Mouse (Mus musculus) induced T-regulatory cell, adult 2 months (primary cell): Measurements from ENCODE around the gene Prkar2b.

Experiments
- DNase-seq: peaks from one replicate; pipeline ENCODE4 v3.0.0-alpha.2; 2012; ENCODE audit warnings: low read depth

The Prkar2b gene

GRCm38 (mm10) chr12:32060247-32061089, 628 bp downstream of the Prkar2b start:
- no peak for DNase-seq

DNA sequence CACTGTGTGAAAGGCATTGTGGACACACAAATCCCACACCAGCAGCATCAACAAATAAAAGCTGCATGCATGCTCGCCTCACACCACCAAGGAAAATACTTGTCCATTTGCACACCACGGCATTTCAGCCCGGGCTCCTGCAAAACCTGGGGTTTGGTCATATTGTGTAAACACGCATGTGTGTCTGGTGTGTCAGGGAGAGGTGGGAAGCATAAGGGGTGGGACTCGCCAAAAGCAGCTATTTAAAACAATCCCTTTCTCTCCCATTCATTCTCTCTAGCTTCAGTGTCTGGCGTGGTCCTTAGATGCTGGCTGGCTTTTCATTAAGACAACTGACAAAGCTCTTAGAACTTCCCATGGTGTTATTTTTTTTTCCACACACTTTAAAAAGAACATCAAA, 1.4 kb downstream of the Prkar2b start:
- DNase-seq, result peak; percentile 12

DNA sequence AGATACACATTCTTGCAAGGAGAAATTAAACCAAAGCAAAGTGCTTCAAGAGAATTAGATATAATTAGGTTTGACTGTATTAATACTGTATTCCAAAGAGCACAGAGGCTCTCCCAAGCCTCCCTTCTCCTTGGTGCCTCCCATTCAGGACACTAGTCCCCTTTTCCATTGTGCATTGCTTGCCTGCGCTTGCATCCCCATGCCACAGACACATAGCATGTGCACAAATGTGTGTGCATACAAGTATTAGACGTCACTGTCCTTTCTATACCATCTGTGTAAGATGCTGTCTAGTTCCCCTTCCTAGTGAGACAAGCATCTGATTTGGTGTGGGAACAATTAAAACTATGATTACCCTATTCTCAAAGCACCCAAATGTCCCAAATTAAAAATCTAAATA, 2.0 kb downstream of the Prkar2b start:
- no peak for DNase-seq

DNA sequence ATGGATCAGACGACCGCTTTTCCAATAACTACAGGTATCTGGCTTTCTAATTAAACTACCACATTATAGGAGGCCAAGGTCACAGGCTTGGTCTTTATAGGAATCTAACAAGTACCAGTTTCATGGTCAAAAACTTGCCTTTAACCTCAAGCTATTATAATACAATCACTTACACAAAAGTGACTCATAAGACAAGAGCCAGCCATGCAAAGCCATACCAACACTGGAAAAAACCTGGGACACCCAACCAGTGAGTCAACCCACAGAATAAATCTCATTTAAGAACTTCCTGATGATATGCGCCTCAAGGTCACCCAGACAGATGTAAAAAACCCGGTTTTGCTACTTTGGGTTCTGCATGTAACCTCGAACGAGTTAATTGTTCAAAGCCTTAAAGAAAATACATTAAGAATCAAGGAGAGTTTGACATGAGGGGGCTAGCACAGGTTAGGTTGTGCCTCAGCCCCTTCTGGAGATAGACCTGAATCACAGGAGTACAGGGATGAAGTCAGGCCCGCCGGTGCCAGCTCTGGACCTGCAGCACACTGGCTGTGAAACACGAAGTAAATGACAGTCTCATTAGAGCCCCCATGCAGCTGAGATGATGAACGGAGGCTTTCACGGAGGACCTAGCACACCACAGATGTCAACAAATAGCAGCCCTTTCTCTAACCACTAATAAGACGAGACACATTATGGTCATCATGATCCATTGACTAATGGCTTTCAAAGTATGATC, 3.5 kb downstream of the Prkar2b start:
- DNase-seq, result no peak

DNA sequence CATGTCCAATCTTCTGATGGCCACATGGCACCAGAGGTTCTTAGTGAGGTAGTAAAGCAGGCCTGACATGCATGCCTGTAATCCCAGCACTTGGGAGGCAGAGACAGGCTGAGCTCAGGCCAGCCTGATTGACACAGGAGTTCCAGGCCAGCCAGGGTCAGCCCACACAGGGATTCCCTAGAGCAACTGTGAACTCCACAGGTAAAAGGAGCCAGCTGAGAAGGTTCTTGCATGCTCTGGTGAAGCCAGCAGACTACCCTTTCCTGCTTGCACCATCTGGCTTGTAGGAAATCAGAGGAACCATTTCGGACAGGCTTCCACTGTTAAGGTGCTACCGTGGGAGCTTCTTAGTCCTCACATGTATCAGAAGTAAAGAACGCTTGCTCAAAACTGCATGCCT, 5.3 kb downstream of the Prkar2b start:
- DNase-seq, result no peak

DNA sequence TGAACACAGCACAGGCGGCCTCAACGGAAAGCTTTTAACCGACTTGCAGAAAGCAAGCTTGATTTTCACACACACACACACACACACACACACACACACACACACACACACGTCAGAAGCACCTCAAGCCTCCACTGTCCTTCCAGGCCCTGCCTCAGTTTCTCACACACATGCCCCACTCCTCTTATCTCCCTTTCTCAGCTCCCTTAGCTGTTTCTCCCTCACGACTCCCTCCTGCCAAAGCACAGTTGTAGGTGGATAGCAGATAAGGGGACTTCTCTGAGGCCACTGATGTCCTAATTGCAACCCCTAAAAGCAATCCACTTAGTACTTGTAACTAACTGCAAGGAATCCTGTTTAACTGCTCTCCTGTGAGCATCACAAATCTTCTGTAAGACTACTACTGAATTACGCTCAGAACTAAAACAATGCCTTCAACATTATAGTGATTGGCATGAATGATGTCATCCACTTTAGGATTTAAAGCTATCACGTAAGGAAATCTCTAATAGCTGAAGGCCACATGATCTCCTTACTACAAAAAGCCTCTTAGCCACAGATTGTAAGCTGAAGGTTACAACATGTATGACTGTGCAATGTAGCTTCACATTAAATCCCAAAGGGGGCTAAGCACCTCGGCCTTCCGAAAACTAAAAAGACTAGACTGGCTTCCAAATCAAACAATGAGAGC, 6.5 kb downstream of the Prkar2b start:
- DNase-seq, result no peak

GRCm38 (mm10) chr12:32053637-32054366, 7.3 kb downstream of the Prkar2b start:
- DNase-seq, result no peak

GRCm38 (mm10) chr12:32052882-32053281, 8.2 kb downstream of the Prkar2b start:
- DNase-seq, result no peak

DNA sequence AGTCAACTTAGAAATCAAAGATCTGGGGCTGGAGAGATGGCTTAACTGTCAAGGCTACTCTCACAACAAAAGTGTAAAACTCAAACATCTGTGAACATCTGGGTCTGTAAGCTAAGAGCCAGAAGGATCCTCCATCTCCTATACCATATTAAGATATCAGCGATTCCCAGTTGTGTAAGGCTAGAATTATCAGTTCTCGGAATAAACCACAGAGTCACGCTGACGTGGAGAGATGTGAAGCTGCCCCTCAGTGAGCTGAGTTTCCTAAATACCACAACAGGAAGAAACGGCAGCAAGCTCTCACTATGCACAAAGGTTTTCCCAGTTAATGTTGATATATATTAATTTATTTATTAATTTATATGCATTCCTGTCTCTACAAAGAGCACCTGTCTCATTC, 10.9 kb downstream of the Prkar2b start:
- no peak for DNase-seq

- DNase-seq, result no peak
Observed at GRCm38 (mm10) chr12:32045566-32046330, 15.3 kb downstream of the Prkar2b start.

DNA sequence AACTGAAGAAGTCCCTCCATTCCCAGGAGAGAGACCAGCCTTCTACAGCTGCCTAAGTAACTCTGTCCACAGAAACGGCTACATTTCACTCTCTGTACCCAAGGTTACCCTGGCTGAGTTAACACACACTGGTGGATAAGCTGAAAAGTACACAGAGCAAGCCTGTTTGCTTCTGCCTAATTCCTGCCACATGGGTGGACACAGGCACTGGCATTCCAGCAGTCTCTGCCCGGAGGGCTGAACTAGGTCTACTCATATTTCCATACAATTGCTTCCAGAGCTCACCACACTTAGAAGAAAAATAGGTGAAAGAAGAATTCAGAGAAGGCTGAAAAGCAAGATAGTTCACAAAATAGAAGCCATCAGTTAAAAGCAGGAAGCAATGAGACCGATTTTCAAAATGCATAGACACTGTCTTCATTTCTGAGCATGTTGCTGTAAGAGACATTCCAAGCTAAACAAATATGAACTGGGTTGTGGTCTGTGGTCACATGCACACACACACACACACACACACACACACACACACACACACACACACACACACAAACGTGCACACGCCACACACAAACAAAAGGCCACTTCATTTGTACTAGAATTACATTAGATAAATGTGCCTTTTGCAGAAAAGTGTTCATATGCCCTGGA, 16.5 kb downstream of the Prkar2b start:
- DNase-seq, result no peak

- no peak for DNase-seq
Observed at GRCm38 (mm10) chr12:32033536-32033935, 27.6 kb downstream of the Prkar2b start.

GRCm38 (mm10) chr12:32032917-32033316, 28.2 kb downstream of the Prkar2b start:
- DNase-seq, result no peak

GRCm38 (mm10) chr12:32018376-32018750, 42.7 kb downstream of the Prkar2b start:
- DNase-seq, result no peak

GRCm38 (mm10) chr12:32017636-32018375, 43.3 kb downstream of the Prkar2b start:
- peak; percentile 46 for DNase-seq

DNA sequence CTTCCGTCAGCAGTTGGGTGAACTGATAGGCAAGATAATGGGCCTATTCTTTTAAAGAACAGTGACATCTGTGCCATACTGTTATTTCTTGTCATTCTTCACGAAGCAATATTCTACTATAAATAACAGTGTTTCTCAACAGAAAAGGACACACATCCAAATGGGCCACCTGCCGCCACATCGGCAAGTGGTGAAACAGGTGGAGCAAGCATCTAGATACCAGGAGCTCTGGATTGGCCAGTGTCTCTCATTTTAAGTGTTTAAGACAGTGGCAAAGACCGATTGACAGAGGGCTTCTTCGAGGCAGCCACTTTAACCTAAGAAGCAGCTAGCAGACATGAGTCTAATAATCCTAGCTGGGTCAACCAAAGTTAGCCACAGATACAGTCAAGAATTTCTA, 44.6 kb downstream of the Prkar2b start:
- no peak for DNase-seq

DNA sequence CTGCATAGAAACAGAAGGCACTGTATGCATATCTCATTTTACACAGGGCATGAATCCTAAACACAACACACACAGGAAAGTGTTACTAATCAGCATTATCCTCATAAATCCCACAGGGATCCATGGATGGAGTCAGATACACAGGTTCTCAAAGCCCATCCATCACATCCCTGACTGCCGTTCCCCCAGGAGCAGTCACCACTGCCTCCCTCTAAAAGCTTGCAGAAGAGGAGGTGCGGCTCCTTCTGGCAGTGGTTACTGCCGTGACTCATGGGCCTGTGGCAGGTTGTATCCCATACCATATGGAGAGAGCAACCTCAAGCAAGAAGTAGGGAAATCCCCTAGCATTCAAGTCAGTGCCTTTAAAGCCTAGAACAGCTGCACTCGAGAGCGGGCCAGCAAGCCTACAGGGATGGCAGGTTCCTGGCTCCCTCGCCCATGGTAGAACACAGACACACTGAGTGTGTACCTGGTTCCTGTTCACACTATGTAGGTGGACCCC, 45.8 kb downstream of the Prkar2b start:
- peak; percentile 43 for DNase-seq

DNA sequence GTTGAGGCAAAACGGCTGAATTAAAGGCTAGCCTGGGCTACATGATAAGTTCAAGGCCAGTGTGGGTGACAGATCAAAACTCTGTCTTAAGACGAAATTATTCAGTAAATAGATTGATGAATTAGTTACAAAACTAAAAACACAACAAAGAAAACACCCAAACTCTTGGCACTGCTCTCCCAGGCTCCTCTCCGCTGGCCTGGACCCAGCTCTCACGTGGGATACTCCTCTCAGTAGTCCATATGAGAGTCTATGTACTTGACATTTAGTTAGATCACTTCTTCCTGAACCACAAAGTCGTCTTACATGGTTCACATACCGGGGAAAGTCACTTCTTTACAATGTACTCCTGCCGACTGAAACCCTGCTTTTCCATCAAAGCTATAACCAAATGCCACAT, 46.3 kb downstream of the Prkar2b start:
- no peak for DNase-seq

DNA sequence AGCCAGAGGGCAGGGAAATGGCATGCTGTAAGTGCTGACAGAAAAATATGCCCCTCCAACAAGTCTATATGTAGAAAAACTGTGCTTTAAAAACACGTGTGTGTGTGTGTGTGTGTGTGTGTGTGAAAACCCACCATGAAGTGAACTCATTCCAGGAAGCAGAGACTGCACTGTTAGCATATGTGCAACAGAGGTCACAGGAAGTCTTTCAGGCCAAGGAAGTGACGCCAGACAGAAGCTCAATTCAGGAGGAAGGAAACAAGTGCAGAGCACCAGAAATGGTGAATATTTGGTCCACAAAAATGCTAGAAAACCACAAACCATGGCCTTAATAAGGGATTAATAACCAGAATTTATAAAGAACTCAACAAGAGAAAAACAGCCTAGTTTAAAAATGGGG, 48.9 kb downstream of the Prkar2b start:
- no peak for DNase-seq

DNA sequence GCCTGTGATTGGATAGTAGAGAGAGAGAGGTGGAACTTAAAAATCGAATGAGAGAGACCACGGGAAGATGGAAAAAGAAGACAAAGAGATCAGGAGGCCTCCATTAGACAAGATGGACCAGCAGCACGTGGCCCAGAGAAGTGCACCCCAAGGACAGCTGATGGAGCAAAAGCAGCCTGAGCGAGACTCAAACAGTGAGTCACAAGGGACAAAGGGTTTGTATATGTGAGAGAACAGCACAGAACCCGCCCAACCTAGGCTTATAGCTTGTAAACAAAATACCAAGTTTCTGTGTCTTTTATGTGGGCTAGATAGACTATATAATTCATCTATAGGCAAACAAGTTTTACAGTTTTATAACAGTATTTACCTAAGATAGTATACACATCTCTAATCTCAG, 50.0 kb downstream of the Prkar2b start:
- no peak for DNase-seq
